Mouse (Mus musculus): ENCODE results near the gene Bcat2. TPM values are rescaled to one million over a fixed set of nuclear protein-coding genes. Genes with fewer than 3 reads are reported as not detected.
A peak's percentile ranks its signal among the peaks of the same experiment; 100 is the strongest.

Gene Bcat2
- polyA plus RNA-seq, 1 experiment from 2014 or later: 23.3 TPM

DNA sequence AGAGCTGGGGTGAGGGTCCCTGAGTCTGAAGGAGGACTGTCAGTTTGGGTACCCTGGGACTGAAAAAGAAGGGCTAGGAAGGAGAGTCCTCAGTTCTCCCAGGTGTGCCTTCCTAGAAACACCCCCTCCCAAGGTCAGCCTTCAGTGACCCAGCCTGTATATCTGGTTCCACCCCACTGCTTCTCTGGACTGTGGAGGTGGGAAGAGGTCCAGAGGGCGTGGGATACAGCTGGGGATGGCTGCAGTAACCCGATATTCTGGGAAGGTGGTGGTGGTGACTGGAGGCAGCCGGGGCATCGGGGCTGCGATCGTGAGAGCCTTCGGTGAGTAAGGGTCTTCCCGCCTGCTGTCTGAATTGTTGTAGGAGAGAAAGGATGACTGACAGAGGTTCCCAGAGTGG lies 15.2 kb upstream of the Bcat2 start, which contains the start of gene Hsd17b14:
TSS of gene Hsd17b14 (plus strand) at position 150 of the 400 bp plus-strand sequence.
- Histone ChIP-seq H3K4me3 (no peak within 1 kb of the TSS), H3K4me2 (replicated peaks) (no peak within 1 kb of the TSS), H3K9ac (replicated peaks) (no peak within 1 kb of the TSS), H3K36me3 (no peaks in the 10 kb centered on the region), H3K9me3 (no peaks in the 10 kb centered on the region), H3K27ac (replicated peaks) (no peak within 1 kb of the TSS), H3K4me1 (no peaks in the 10 kb centered on the region), H3K27me3 (no peaks in the 10 kb centered on the region)
- WGBS: 58% methylated on average over 8 of the region's 8 CpGs
- ATAC-seq (replicated peaks): no peak

DNA sequence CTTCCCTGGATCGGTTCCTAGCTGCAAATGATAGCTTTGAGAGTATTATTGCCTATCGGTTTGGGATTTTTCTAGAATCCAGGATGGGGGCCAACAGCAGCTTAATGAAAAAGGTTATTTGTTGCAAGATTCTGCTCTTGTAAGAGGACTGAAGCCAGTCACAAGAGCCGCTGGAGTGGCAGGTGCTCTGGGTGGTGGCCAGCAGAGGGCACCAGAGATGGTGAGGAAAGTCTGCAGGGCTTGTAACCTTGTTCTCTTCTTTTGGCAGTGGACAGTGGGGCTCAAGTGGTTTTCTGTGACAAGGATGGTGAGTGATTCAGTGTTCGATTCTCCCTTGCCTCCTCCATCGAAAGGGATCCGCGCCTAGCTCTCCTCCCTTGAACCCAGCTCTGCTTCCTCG lies 14.2 kb upstream of the Bcat2 start:
- WGBS: 27% methylated on average over 8 of the region's 8 CpGs
- Histone ChIP-seq H3K9me3 (no peaks in the 10 kb centered on the region), H3K4me1 (no peaks in the 10 kb centered on the region), H3K36me3 (no peaks in the 10 kb centered on the region), H3K4me3 (no peak overlapping the region), H3K4me2 (replicated peaks) (no peak overlapping the region), H3K9ac (replicated peaks) (no peak overlapping the region), H3K27ac (replicated peaks) (no peak overlapping the region), H3K27me3 (no peaks in the 10 kb centered on the region)
- no peak for ATAC-seq (replicated peaks)

DNA sequence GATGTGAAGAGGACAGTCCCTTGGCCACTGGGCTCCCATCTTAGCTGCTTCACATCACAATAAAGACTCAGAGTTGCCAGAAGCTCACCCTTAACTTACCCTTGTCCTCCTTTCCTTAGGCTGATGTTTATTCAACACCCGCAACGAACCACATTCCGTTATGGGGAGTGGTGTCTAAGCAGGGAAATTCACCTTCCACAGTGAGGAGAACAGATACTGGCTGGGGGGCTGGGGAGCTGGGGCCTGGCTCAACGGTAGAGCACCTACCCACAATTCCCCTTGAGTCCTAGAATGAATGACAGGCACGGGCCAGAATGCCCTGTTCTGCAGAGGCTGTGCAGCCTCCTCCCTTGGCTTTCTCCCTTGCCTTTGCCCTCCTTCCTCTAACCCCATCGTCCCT lies 11.0 kb upstream of the Bcat2 start:
- H3K27ac ChIP-seq (replicated peaks): no peak overlapping the region
- H3K4me3 ChIP-seq: no peak overlapping the region
- no peaks in the 10 kb centered on the region for H3K36me3 ChIP-seq
- no peak overlapping the region for H3K4me2 ChIP-seq (replicated peaks)
- H3K9me3 ChIP-seq: no peaks in the 10 kb centered on the region
- no peak overlapping the region for H3K9ac ChIP-seq (replicated peaks)
- WGBS: 54% methylated on average over 6 of the region's 6 CpGs
- H3K4me1 ChIP-seq: no peaks in the 10 kb centered on the region
- no peaks in the 10 kb centered on the region; the same call in 1 of the 2 replicates for H3K27me3 ChIP-seq
- no peak for ATAC-seq (replicated peaks)

DNA sequence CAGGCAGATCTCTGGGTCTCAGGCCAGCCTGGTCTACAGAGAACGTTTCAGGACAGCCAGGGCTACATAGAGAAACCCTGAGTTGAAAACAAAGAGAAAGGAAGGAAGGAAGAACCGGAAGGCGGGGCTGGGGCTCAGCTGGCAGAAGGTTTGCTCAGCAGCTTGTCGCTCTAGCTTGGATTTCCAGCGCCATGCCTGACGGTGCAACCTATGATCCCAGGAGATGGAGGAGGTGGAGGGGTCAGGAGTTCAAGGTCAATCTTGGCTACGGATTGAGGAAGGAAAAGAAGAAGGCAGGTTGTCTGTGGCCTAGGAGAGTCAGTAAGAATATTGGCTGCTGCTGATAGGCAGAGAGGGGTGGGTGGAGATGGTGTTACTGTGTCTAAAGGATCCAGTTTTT lies 9.7 kb upstream of the Bcat2 start:
- ATAC-seq (replicated peaks): no peak
- WGBS: 87% methylated on average over 7 of the region's 7 CpGs
- Histone ChIP-seq H3K27me3 (no peaks in the 10 kb centered on the region; the same call in 1 of the 2 replicates), H3K27ac (replicated peaks) (no peak overlapping the region), H3K4me1 (no peaks in the 10 kb centered on the region), H3K4me3 (no peak overlapping the region), H3K36me3 (no peaks in the 10 kb centered on the region), H3K9me3 (no peaks in the 10 kb centered on the region), H3K9ac (replicated peaks) (no peak overlapping the region), H3K4me2 (replicated peaks) (no peak overlapping the region)

DNA sequence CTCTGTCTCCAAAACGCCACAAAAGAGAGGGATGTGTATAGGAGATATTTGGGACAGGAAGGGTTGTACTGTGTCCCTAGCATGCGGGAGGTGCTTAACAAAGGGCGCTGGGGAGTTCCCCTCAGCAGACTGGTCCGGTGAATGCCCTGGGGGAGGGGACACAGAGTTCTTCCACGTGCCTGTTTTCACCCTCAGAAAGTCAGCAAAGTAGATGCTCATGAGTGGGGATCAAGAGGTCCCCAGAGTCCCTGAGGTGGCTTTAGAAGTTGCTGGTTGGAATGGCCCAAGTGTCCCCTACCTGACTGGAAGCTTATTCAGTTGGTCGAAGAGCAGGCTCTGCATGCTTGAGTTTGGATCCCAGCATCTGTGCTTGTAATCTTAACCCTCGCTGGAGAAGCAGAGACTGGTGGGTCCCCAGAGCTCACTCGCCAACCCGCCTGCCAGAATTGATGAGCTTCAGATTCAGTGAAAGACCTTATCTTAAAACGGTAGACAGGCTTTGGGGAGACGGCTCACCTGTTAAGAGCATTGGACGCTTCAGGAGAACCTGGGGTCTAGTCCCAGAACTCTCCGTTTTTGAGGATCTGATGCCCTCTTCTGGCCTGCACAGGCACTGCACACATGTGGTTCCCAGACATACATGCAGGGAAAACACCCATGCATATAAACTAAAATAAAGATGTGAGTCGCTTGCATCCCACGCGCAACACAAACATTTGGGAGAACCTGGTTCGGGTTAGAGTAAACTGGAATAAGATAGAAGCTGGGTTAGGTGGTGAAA lies 8.9 kb upstream of the Bcat2 start:
- H3K36me3 ChIP-seq: no peaks in the 10 kb centered on the region
- H3K4me2 ChIP-seq (replicated peaks): no peak overlapping the region
- ATAC-seq (replicated peaks): peak; percentile 66; the same call in 1 of the 2 replicates
- H3K9me3 ChIP-seq: no peaks in the 10 kb centered on the region
- 27% methylated on average over 17 of the region's 17 CpGs for WGBS
- H3K4me1 ChIP-seq: no peaks in the 10 kb centered on the region
- no peak overlapping the region for H3K4me3 ChIP-seq
- no peaks in the 10 kb centered on the region; the same call in 1 of the 2 replicates for H3K27me3 ChIP-seq
- H3K9ac ChIP-seq (replicated peaks): no peak overlapping the region
- H3K27ac ChIP-seq (replicated peaks): no peak overlapping the region

DNA sequence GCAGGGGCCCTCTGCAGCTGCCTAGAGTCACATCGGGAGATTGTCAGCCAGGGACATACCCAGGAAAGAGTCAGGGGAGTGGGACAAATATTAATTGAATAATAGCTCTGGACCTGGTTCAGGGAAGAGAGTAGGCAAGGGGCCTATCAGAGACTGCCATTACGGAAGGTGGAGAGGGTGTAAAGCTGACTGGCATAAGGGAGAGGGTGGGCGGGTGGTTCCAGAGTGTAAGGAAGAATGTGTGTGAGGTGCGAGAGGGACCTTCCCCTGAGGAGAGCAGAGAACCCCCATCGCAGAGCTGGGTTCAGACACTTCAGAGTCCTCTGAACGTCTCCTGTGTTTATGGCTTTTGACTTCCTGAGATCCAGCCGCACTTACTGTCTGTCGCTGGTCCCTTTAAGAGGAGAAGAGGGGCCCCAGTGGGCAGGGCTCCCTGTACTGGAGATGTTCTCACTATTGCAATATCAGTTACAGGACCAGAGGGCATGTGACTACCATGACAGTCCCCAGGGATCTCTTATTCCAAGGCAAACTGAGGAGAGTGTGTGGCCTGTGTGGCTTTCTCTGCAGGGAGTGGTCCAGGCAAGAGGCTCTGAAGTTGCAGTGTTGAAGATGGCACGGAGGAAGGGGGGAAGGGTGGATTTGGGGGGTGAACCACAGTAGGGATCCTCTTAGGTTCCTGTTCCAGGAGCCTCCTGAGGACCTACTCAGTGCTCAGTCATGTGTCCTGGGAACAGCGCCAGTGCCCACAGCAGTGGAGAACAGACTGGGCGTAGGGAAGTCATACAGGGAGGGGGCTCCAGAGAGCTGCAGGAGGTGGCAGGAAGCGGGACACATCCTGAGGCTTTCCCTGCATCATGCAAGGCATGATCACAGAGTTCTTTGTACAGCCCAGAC lies 8.1 kb upstream of the Bcat2 start:
- Histone ChIP-seq H3K27me3 (no peaks in the 10 kb centered on the region; the same call in 1 of the 2 replicates), H3K4me1 (no peaks in the 10 kb centered on the region), H3K4me2 (replicated peaks) (no peak overlapping the region), H3K4me3 (no peak overlapping the region), H3K27ac (replicated peaks) (no peak overlapping the region), H3K9me3 (no peaks in the 10 kb centered on the region), H3K36me3 (no peaks in the 10 kb centered on the region), H3K9ac (replicated peaks) (no peak overlapping the region)
- no peak for ATAC-seq (replicated peaks)
- WGBS: 59% methylated on average over 12 of the region's 12 CpGs

DNA sequence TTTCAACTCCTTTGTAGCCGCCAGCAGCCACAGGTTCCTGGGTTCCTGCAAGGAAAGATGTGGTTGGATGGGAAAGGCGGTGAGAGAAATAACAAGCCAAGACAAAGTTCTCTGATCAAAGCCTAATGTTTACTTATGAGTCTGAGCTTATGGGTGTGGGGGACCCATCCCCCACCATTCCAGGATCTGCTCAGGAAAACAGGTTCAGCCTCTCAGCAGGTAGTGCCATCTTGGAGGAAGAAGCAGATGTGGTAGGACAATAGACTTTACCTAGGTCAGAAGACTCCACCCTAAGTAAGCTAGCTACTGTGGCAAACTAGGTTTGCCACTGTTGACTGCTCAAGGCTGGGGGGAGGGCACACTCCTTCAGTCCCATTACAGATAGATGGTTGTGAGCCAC lies 5.1 kb upstream of the Bcat2 start:
- no peak overlapping the region for H3K27ac ChIP-seq (replicated peaks)
- H3K9me3 ChIP-seq: no peaks in the 10 kb centered on the region
- no peak overlapping the region for H3K9ac ChIP-seq (replicated peaks)
- no peaks in the 10 kb centered on the region; the same call in 1 of the 2 replicates for H3K27me3 ChIP-seq
- H3K4me1 ChIP-seq: peaks cover 12% of the 10 kb centered on the region
- no peak overlapping the region for H3K4me2 ChIP-seq (replicated peaks)
- 85% methylated on average over 2 of the region's 2 CpGs for WGBS
- no peak for ATAC-seq (replicated peaks)
- no peaks in the 10 kb centered on the region for H3K36me3 ChIP-seq
- H3K4me3 ChIP-seq: no peak overlapping the region

DNA sequence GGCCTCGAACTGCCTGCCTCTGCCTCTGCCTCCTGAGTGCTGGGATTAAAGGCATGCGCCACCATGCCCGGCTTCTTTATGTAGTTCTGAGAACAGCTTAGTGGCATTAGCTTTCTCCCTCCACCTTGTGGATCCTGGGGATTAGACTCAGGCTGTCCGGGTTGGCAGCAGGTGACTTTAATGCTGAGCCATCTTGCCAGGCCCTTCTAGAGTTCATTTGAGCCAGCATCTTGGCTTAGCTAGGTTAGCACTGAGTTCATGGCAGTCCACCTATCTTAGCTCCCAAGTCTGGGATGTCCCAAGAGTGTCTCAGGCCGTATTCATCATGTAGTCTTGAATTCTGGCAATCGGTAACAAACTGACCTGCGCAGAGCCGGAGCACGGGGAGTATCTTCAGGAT lies 4.5 kb upstream of the Bcat2 start:
- 85% methylated on average over 9 of the region's 9 CpGs for WGBS
- Histone ChIP-seq H3K4me3 (no peak overlapping the region), H3K9ac (replicated peaks) (no peak overlapping the region), H3K27ac (replicated peaks) (no peak overlapping the region), H3K27me3 (no peaks in the 10 kb centered on the region; the same call in 1 of the 2 replicates), H3K9me3 (no peaks in the 10 kb centered on the region), H3K4me1 (peaks cover 16% of the 10 kb centered on the region), H3K36me3 (no peaks in the 10 kb centered on the region), H3K4me2 (replicated peaks) (no peak overlapping the region)
- ATAC-seq (replicated peaks): no peak

DNA sequence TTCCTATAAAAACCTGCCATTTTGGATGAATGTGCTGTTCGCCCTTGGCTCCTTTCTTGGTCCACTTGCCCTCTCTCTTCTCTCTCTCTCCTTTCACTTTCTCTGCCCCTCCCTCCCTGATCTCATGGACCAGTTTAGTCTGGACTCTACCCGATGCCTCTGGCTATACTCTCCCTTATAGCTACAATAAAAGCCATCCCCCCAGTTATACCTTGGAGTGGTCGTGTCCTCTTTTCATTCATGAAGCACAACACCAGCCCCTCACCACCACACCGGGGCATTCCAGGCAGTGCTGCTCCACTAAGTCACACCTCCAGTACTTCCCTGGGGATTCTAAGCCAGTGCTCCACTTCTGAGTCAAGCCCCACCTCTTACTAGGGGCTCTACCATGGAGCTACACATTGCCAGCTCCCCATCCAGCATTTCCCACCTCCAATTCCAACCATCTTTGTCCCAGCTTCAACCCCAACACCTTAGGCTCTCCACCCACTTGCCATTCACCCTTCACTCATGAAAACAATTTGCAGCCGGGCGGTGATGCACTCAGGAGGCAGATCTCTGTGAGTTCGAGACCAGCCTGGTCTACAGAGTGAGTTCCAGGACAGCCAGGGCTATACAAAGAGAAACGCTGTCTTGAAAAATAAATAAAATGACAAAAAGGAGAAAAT lies 2.7 kb upstream of the Bcat2 start:
- no peak overlapping the region for H3K9ac ChIP-seq (replicated peaks)
- H3K27ac ChIP-seq (replicated peaks): peak overlapping the region; percentile 56; the same call in 1 of the 2 replicates
- H3K4me2 ChIP-seq (replicated peaks): peak overlapping the region; percentile 76
- peaks cover 32% of the 10 kb centered on the region for H3K4me1 ChIP-seq
- WGBS: 67% methylated on average over 8 of the region's 8 CpGs
- ATAC-seq (replicated peaks): no peak
- H3K27me3 ChIP-seq: no peaks in the 10 kb centered on the region
- H3K4me3 ChIP-seq: peak overlapping the region; percentile 48; the same call in 1 of the 2 replicates
- H3K36me3 ChIP-seq: no peaks in the 10 kb centered on the region
- no peaks in the 10 kb centered on the region for H3K9me3 ChIP-seq

DNA sequence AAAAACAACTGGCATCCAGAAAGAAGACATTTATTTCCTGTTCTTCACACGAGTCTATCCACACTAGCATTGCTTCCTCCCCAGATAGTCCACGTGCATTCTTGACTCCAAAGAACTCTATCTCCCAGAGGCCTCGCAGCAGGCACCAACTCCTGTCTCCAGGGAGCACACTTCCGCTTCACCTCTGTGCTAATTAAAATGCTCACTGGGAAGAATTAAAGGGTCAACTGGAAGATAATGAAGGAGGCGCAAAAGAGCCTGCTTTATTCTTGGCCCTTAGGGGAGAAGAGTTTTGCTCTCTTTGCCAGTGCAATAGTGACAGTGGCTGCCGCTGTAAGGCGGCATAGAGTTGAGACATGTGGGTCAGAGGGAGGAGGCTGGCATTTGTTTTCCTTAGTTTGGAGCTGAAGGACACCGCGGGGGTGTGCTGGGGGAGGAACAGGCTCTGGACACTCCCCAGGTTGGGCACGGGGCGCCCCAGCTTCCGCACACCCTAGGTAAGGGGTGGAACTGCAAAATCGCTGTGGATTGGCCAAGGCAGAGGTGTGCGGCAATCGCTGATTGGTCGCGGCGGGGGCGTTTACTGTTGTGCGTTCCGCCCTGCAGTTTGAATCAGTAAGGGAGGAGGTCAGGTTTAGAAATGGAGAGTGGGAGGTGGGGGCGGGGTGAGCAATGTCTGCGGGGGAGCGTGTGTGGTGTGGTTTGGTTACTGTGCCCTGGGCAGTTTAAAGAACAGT lies 2.0 kb upstream of the Bcat2 start:
- Histone ChIP-seq H3K4me2 (replicated peaks) (peak overlapping the region; percentile 76), H3K36me3 (no peaks in the 10 kb centered on the region), H3K4me3 (peak overlapping the region; percentile 48), H3K9ac (replicated peaks) (peak overlapping the region; percentile 42), H3K27me3 (no peaks in the 10 kb centered on the region), H3K9me3 (no peaks in the 10 kb centered on the region), H3K27ac (replicated peaks) (peak overlapping the region; percentile 56), H3K4me1 (peaks cover 32% of the 10 kb centered on the region)
- under 1% methylated on average over 24 of the region's 24 CpGs for WGBS
- peak; percentile 95 for ATAC-seq (replicated peaks)
